Mouse (Mus musculus): ENCODE data around the gene Tm2d3. TPM values are rescaled to one million over a fixed set of nuclear protein-coding genes. Genes with fewer than 3 reads are reported as not detected.

Gene Tm2d3
- polyA plus RNA-seq, 1 experiment from 2014 or later = 39.2 TPM

GRCm38 (mm10) chr7:65708506-65708905 lies 17.5 kb downstream of the Tm2d3 start:
- H3K9me3 ChIP-seq (replicated peaks) = no peaks in the 10 kb centered on the region
- no peak for ATAC-seq (ENCODE audit: insufficient number of reproducible peaks, low FRiP score)
- H3K27ac ChIP-seq (ENCODE audit: poor library complexity, severe bottlenecking) = no peak overlapping the region
- 0 out of 2 replicates have a peak, but pooled peaks cover 3% of the 10 kb centered on the region for H3K4me1 ChIP-seq (replicated peaks)
- peaks cover 10% of the 10 kb centered on the region for H3K27me3 ChIP-seq (replicated peaks)
- no peak overlapping the region for H3K4me2 ChIP-seq
- WGBS = 84% methylated on average over 1 of the region's 1 CpGs
- H3K9ac ChIP-seq = no peak overlapping the region
- no peaks in the 10 kb centered on the region for H3K36me3 ChIP-seq
- no peak overlapping the region for H3K4me3 ChIP-seq

GRCm38 (mm10) chr7:65710301-65710700 lies 19.3 kb downstream of the Tm2d3 start:
- no peaks in the 10 kb centered on the region for H3K36me3 ChIP-seq
- H3K4me2 ChIP-seq = no peak overlapping the region
- 0 out of 2 replicates have a peak, but pooled peaks cover 2% of the 10 kb centered on the region for H3K4me1 ChIP-seq (replicated peaks)
- no peaks in the 10 kb centered on the region for H3K9me3 ChIP-seq (replicated peaks)
- H3K27ac ChIP-seq (ENCODE audit: poor library complexity, severe bottlenecking) = no peak overlapping the region
- no peak overlapping the region for H3K9ac ChIP-seq
- no peak for ATAC-seq (ENCODE audit: insufficient number of reproducible peaks, low FRiP score)
- WGBS = 83% methylated on average over 3 of the region's 3 CpGs
- H3K27me3 ChIP-seq (replicated peaks) = peaks cover 10% of the 10 kb centered on the region
- H3K4me3 ChIP-seq = no peak overlapping the region

DNA sequence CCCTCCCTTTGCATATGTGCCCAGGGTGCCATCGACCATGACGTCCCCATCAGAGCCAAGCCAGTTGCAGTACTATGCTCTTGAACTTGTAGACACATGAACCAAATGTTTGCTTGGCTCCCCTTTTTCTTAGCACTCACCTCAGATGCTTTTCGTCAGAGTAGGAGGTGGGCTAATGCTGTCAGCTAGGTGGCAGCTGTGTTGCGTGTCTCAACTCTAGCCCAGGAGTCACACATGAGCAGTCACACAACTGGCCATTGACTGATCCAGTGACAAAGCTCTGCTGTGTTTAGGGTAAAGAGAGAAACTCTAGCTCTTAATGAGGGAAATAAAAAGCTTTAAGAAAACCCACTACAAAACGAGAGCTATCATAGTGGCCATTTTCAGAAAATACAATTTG lies 22.8 kb downstream of the Tm2d3 start:
- WGBS = 57% methylated on average over 5 of the region's 5 CpGs
- ATAC-seq (ENCODE audit: insufficient number of reproducible peaks, low FRiP score) = no peak
- Histone ChIP-seq H3K27ac (ENCODE audit: poor library complexity, severe bottlenecking) (no peak overlapping the region), H3K36me3 (no peaks in the 10 kb centered on the region), H3K4me2 (no peak overlapping the region), H3K4me3 (no peak overlapping the region), H3K27me3 (replicated peaks) (peaks cover 6% of the 10 kb centered on the region), H3K4me1 (replicated peaks) (no peaks in the 10 kb centered on the region), H3K9ac (no peak overlapping the region), H3K9me3 (replicated peaks) (no peaks in the 10 kb centered on the region)

DNA sequence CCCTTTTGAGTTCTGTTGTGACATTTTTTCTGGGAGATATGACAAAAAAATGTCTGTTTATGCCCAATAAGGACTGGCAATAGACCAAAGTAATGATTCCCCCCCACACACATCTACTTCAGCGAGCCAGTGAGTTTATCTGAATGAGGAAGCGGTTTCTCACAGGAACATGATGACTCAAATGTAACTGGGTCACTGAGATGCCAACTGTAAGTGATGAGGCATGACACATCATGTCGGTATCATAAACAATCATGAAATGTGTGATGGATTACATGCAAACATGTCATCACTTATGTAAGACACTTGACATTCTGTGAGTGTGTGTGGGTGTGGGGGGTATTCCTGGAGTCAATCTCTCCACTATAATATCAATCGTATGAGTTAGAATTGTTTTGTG lies 23.3 kb downstream of the Tm2d3 start:
- H3K4me1 ChIP-seq (replicated peaks) = no peaks in the 10 kb centered on the region
- H3K36me3 ChIP-seq = no peaks in the 10 kb centered on the region
- peaks cover 6% of the 10 kb centered on the region for H3K27me3 ChIP-seq (replicated peaks)
- ATAC-seq (ENCODE audit: insufficient number of reproducible peaks, low FRiP score) = no peak
- H3K9ac ChIP-seq = no peak overlapping the region
- no peak overlapping the region for H3K27ac ChIP-seq (ENCODE audit: poor library complexity, severe bottlenecking)
- H3K9me3 ChIP-seq (replicated peaks) = no peaks in the 10 kb centered on the region
- no peak overlapping the region for H3K4me3 ChIP-seq
- no peak overlapping the region for H3K4me2 ChIP-seq
- WGBS = 65% methylated on average over 4 of the region's 4 CpGs

DNA sequence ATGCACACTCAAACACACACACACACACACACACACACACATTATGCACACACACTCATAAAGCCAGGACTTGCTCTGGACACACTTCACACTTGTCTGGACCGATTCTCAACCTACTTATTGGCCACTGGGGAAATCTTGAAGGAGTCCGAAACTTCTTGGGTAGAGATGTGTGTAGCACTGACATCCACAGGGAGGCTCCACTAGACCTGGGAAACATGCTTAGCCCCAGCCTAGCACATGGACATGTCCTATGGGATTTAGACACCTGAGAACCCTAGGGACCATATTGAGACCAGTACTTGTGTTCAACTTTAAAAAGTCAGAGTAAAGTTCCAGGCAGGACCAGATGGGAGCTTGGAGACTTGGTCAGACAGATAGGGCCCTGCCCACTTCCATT lies 43.1 kb downstream of the Tm2d3 start:
- Histone ChIP-seq H3K9me3 (replicated peaks) (no peaks in the 10 kb centered on the region), H3K4me2 (no peak overlapping the region), H3K36me3 (no peaks in the 10 kb centered on the region), H3K27ac (ENCODE audit: poor library complexity, severe bottlenecking) (no peak overlapping the region), H3K27me3 (replicated peaks) (no peaks in the 10 kb centered on the region), H3K9ac (no peak overlapping the region), H3K4me3 (no peak overlapping the region), H3K4me1 (replicated peaks) (peaks cover 7% of the 10 kb centered on the region)
- 68% methylated on average over 2 of the region's 2 CpGs for WGBS
- no peak for ATAC-seq (ENCODE audit: insufficient number of reproducible peaks, low FRiP score)

GRCm38 (mm10) chr7:65735261-65735660 lies 44.3 kb downstream of the Tm2d3 start:
- no peaks in the 10 kb centered on the region for H3K9me3 ChIP-seq (replicated peaks)
- H3K4me1 ChIP-seq (replicated peaks) = peaks cover 7% of the 10 kb centered on the region
- WGBS = 83% methylated on average over 3 of the region's 3 CpGs
- no peak overlapping the region for H3K4me2 ChIP-seq
- H3K27me3 ChIP-seq (replicated peaks) = no peaks in the 10 kb centered on the region
- H3K4me3 ChIP-seq = no peak overlapping the region
- no peak for ATAC-seq (ENCODE audit: insufficient number of reproducible peaks, low FRiP score)
- H3K36me3 ChIP-seq = no peaks in the 10 kb centered on the region
- H3K9ac ChIP-seq = no peak overlapping the region
- no peak overlapping the region for H3K27ac ChIP-seq (ENCODE audit: poor library complexity, severe bottlenecking)

DNA sequence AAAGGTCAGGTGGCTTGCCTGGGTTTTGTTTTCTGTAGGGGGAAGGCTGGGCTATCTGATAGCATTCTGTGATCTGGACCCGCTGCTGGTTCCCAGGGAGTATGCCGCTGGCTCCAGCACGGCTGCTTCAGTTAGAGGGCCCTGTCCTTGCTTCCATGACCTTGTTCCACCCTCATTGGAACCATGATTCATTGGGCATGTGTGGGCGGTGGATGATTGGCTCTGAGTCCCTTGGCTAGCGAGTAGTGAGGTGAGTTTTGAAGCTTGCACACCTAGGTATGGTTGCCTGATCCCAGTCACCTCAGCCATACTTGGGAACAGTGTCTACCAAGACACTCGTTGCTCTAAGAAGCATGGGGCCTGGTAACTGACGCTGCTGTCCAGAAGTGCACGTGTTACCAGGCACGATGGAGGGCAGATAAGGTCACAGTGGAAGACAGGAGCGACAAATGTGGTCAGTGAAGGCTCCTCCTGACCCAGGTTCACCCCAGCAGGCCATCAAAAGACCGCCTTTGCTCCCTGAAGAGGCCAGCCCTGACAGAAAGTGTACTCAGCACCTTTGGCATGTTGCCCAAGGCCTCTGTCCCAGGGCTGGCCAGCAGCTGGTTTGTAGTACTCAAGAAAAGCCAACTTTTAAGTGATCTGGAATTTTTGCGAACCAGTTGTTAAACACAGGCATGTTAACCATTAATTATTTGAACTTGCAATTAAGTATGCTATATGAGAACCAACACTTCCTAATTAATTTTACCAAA lies 46.5 kb downstream of the Tm2d3 start:
- no peak overlapping the region for H3K4me2 ChIP-seq
- no peak for ATAC-seq (ENCODE audit: insufficient number of reproducible peaks, low FRiP score)

DNA sequence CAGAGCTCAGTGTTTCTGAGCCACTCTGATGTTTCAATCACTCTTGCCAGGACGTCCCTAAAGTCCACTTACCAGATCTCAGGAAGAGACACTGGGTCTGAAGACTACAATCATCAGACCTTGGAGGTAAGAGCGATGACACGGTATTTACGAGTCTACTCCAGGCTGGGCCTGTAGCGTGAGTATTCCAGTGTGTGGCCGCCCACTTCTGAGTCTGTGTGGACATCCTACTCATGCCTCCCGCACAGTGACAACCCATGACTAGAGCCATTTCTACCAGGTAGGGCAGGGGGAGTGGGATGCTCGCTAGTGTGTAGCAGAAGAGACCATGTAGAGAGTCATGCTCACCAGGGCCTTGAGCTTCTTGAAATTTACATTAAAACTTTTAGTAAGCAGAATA lies 51.9 kb downstream of the Tm2d3 start:
- Histone ChIP-seq H3K4me2 (no peak overlapping the region), H3K27me3 (replicated peaks) (no peaks in the 10 kb centered on the region), H3K27ac (ENCODE audit: poor library complexity, severe bottlenecking) (no peak overlapping the region), H3K4me1 (replicated peaks) (no peaks in the 10 kb centered on the region), H3K36me3 (no peaks in the 10 kb centered on the region), H3K4me3 (no peak overlapping the region), H3K9ac (no peak overlapping the region), H3K9me3 (replicated peaks) (peaks cover 9% of the 10 kb centered on the region)
- WGBS = 89% methylated on average over 8 of the region's 8 CpGs
- ATAC-seq (ENCODE audit: insufficient number of reproducible peaks, low FRiP score) = no peak

More for the DNA sequence above, 46.5 kb downstream of the Tm2d3 start:
- no peaks in the 10 kb centered on the region for H3K27me3 ChIP-seq (replicated peaks)
- no peak overlapping the region for H3K9ac ChIP-seq
- WGBS = 59% methylated on average over 12 of the region's 12 CpGs
- no peak overlapping the region for H3K27ac ChIP-seq (ENCODE audit: poor library complexity, severe bottlenecking)
- no peak overlapping the region for H3K4me3 ChIP-seq
- H3K36me3 ChIP-seq = no peaks in the 10 kb centered on the region
- peaks cover 7% of the 10 kb centered on the region for H3K4me1 ChIP-seq (replicated peaks)
- no peaks in the 10 kb centered on the region for H3K9me3 ChIP-seq (replicated peaks)

GRCm38 (mm10) chr7:65747990-65748955 lies 57.3 kb downstream of the Tm2d3 start:
- Histone ChIP-seq H3K4me2 (no peak overlapping the region), H3K9me3 (replicated peaks) (peaks cover 9% of the 10 kb centered on the region), H3K9ac (no peak overlapping the region), H3K27me3 (replicated peaks) (no peaks in the 10 kb centered on the region), H3K36me3 (no peaks in the 10 kb centered on the region), H3K4me1 (replicated peaks) (no peaks in the 10 kb centered on the region), H3K4me3 (no peak overlapping the region), H3K27ac (ENCODE audit: poor library complexity, severe bottlenecking) (no peak overlapping the region)
- ATAC-seq (ENCODE audit: insufficient number of reproducible peaks, low FRiP score) = no peak
- 81% methylated on average over 11 of the region's 11 CpGs for WGBS
